Mouse (Mus musculus) frontal cortex, postnatal 10 days (tissue): ENCODE results near the gene Igfbp2.
A peak's percentile ranks its signal among the peaks of the same experiment; 100 is the strongest.

Source experiments
- DNase-seq, 2 experiments: peaks; one replicate each; pipeline ENCODE4 v3.0.0; 2022; ENCODE audit warnings: low spot score in 2 of 2, mixed read lengths in 1 of 2

The Igfbp2 gene

GRCm38 (mm10) chr1:72871697-72872411 lies 47.6 kb downstream of the Igfbp2 start:
- peak; percentile 60 to 72 for DNase-seq

GRCm38 (mm10) chr1:72872521-72872920 lies 48.2 kb downstream of the Igfbp2 start:
- peak; percentile 60 to 67 for DNase-seq

- no peak for DNase-seq
These were observed 48.8 kb downstream of the Igfbp2 start for GRCm38 (mm10) chr1:72873078-72873477.

- peak in 1 of 2 experiments; percentile 53 for DNase-seq
These were observed 49.4 kb downstream of the Igfbp2 start for GRCm38 (mm10) chr1:72873511-72874286.

GRCm38 (mm10) chr1:72874287-72875211 lies 50.2 kb downstream of the Igfbp2 start, which contains the start of gene Igfbp5:
Igfbp5 (minus strand) TSS chr1:72874884.
- DNase-seq: peak in 1 of 2 experiments; percentile 63

GRCm38 (mm10) chr1:72875708-72876107 lies 51.4 kb downstream of the Igfbp2 start:
- no peak for DNase-seq

- no peak for DNase-seq
These were observed 51.8 kb downstream of the Igfbp2 start for GRCm38 (mm10) chr1:72876111-72876510.

- peak in 1 of 2 experiments; percentile 47 for DNase-seq
These were observed 53.6 kb downstream of the Igfbp2 start for GRCm38 (mm10) chr1:72877892-72878291.

- DNase-seq: no peak
These were observed 54.4 kb downstream of the Igfbp2 start for GRCm38 (mm10) chr1:72878473-72879318.

GRCm38 (mm10) chr1:72879319-72879634 lies 55.0 kb downstream of the Igfbp2 start:
- no peak for DNase-seq

- no peak for DNase-seq
These were observed 61.0 kb downstream of the Igfbp2 start for GRCm38 (mm10) chr1:72885111-72885818.

- DNase-seq: no peak
These were observed 61.5 kb downstream of the Igfbp2 start for GRCm38 (mm10) chr1:72885819-72886169.

GRCm38 (mm10) chr1:72887910-72888309 lies 63.6 kb downstream of the Igfbp2 start:
- no peak for DNase-seq

- no peak for DNase-seq
These were observed 71.5 kb downstream of the Igfbp2 start for GRCm38 (mm10) chr1:72895821-72896220.
